Mouse (Mus musculus) left cerebral cortex, adult 11 months (tissue): Measurements from ENCODE around the gene A3galt2.
A peak's percentile ranks its signal among the peaks of the same experiment; 100 is the strongest.

ENCODE experiments used
- DNase-seq: peaks from one replicate; pipeline ENCODE4 v3.0.0; 2022; ENCODE audit warnings: low spot score

Gene A3galt2

DNA sequence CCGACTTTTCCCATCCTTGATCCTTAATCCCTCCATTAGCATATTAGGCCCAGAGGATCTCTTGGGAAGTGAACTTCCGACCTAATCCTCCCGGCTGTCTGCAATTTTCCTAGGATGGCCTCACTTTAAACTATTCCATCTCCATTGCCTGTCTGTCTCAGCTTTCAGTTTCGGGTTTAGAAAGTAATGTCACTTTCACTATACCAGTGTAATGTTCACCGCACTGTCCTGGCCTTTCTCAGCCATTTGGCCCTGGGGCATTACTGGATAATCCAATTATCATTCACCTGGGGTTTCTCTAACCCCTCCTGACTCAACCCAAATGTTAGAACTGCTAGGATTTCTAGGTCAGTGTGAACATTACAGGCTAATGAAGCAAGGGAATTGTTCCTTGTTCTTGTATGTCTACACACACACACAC is 26.7 kb upstream of the A3galt2 start:
- no peak for DNase-seq

DNA sequence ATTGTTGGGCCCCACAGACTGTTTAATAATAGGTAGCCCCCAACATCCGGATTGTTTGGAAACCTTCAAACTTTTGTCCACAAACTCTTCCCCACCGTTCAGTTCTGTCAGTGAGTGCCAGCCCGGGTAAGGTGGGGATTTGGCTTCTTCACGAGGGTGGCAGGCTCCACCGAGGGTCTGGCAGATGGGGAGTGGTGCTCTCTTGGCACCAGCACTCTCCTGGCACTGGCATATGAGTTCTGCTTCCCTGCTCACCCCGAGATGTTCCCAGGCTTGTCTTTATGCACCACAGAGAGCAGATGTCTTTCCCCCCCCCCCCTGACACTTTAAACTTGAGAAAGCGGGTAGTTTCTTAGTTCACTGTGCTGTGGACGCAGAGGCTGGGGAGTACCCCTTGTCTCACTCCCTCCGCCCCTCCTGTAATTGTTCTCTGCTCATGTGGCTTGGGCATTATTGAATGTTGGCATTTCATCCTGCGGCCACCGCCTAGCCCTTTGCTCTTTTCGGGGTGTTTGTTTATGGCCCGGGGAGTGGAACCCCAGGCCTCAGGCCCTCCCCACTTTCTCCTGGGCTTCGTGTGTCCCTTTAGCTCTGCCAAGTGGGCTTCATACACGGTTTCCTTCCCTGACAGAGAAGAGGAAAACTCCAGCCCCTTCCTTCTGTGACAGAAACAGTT is 26.0 kb upstream of the A3galt2 start:
- no peak for DNase-seq

DNA sequence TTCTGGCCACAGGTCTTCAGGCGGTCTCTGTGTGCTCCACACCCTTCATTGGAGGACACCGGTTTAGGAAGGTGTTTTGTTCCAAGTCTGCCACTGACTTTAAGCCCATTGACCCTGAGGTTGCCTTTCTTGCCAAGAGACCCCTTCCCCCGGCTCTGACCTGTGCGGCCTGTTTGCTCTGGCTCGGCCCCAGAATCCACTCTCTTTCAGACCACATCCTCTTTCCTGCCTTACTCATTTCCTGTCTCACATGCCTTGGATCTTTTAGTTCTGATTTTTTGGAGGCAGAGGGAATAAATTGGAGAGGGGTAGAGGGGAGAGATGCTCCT is 25.5 kb upstream of the A3galt2 start:
- no peak for DNase-seq

DNA sequence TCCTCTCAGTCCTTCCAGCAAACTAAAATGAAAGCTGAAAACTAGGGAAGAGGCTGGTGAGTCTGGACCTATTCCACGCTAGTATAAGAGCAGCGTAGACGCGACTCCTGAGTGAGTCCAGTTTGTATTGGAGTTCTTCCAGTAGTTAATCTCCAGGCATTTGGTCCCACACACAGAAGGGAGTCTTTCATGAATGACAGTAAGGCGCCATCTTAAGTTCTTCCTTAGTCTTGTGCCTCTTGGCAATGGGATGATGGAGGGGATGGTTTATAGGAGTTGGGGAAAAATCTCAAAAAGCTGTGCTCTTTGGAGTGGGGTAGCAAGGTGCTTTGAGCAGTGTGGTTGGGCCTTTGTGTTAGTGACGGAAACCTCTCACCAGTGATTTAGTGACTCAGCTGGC is 24.9 kb upstream of the A3galt2 start:
- no peak for DNase-seq

DNA sequence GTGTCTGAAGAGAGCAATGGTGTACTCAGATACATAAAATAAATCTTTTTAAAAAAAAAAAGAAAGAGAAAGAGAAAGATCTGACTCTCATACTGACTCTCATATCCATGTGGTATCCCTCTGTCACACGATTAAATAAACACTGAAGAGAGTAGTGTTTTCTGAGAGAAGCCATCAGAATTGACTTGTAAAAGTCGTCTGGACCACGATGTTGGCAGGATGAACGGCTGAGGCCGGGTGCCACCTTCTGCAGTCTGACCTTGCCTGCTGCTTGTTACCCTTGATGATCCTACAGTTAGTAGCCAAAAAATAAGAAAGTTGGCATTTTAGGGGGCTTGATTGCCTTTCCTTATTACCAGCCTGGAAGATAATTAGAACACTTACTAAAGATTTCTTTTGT is 22.4 kb upstream of the A3galt2 start:
- no peak for DNase-seq

DNA sequence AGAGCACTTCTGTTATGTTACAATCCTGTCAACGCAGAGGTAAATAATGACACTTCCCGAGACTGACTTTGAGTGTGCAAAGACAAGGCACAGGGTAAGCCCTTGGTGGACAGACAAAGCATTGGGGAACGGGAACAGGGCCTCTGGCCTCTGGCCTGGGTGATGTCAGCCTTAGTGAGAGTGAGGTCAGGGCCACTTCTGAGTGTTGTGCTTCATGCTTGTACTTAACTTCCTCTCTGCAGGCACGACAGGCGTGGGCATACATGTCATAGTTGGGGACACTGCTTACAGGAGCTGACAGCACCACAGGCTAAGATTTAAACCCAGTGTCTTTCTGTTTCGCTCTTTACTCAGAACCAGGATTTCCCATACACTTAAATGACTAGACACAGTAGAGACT is 21.7 kb upstream of the A3galt2 start:
- DNase-seq = no peak

DNA sequence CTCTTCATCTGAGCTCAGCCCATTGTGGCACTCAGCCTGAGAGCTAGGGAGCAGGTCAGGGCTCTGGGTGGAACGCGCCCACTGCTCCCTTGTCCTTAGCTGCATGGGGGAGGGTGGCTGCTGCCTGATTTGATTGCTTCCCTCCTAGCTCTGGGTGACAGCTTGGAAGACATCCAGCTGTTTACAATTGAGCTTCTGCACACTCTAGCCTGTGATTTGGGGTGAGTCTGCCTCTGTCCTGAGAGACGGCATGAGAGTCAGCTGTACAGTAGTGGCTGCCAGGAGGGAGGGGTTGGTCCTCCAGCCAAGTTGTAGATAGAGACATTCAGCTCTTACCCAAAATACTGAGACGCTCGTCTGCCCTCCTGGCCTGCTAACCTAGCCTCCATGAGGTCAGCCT is 20.9 kb upstream of the A3galt2 start:
- peak; percentile 69 for DNase-seq

DNA sequence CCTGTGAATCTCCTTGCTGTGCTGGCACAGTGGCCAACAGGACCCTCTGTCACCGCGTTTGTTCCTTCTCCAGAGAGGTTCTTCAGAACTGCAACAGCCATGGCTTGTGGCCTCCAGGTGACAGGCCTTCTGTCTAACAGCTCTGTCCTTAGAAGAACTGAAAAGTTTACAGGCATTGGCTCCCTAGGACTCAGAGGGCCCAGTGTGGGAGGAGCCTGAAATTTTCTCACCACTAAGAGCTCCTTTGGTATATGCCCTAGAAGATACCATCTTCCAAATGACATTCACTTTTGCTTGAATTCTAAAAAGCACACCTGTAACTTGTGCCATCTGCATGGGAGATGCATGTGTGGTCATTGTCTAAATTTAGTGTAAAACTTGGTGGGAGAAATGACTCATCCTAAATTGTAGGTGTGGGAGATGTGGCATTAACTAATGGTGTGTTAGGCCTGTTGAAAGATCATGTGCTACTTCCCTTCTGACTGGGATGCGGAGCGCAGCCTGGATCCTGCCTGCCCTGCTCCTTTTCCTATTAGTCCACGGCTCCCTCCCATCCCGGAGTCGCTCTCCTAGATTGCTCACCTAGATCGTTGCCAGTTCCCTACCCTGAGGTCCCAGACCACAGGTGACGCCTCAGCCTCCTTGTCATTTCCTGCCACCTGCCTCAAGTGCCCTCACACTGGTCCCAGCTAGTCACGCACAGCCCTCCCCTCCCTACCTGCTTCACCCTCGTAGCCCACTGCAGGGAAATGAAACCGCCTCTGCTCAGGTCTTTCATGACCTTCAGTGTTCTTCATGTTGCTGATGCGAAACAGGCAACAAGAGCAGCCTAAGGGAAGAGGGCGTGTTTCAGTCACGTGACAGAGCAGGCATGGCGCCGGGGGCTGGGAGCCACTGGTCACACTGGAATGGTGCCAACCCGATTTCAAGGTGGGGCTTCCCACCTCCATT is 20.2 kb upstream of the A3galt2 start:
- no peak for DNase-seq

DNA sequence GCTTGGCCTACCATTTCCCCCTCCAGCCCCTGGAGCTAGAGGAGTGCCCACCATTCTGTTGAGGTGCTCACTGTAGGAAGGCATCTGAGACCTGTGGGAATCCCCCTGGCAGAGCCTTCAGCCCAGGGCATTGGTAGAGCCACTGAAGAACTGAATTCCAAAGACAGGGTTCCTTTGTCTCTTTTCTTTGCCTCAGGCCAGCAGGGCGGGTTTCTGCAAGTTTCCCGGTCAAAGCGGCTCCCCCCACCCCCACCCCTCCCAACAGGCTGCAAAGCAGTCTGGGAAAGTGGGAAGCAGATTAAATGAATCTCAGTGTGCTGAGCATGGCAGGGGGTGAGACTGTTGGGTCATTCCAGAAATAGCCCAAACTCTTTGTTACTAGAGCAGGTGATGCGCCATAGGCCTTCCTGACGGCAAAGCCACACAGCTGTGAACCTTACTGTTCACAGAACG is 18.0 kb upstream of the A3galt2 start:
- DNase-seq = no peak

DNA sequence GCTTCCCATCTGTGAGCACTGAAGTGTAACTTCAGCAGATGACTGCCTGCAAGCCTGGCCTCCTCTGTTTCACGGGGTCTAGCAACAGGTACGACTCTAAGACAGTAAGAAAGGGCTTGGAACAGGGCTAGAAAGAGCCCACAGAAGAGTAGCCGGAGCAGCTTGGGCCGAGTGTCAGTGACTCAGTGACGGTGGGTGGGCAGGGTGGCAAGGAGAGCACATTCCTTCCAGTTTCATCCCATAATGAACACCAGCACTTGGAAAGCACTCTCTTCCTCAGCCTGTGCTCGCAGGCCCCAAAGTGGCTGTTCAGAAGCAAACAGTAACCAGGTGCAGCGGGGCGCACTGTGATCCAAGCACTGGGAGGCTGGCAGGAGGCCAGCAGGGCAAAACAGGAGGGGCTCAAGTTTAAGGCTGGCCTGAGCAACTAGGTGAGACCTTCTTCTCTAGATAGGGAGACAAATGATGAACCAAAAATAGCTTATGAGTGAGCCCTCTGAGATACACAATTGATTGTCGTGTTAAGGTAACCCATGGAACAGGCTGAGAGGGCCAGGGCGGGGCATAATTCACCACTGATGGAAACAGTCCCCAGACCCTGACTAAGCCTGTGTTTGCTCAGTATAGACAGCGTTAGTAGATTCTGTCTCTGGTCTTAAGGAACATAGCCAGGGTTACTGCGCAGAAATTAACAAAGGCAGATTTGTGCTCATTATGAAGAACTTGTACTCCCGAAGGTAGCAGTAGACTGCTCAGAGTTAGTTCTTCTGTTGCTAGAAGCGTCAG is 17.1 kb upstream of the A3galt2 start:
- DNase-seq = no peak

DNA sequence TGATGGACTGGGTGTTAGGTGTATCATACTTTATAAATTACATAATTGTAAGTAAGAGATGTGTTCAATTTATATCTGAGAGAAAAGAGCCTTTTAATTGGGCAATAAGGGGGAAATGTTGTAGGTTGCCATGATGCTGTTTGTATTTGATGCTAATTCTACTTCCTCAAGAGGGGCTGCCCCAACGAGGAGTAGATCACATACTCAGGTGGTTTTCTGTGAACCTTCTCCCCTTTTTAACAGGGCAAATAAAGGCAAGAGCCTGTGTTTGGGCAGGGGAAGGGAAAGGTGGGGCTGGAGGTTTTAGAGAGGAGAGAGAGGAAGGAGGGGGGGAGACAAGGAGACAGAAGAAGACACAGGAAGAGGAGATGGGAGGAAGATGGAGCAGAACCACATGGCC is 14.3 kb upstream of the A3galt2 start:
- no peak for DNase-seq

DNA sequence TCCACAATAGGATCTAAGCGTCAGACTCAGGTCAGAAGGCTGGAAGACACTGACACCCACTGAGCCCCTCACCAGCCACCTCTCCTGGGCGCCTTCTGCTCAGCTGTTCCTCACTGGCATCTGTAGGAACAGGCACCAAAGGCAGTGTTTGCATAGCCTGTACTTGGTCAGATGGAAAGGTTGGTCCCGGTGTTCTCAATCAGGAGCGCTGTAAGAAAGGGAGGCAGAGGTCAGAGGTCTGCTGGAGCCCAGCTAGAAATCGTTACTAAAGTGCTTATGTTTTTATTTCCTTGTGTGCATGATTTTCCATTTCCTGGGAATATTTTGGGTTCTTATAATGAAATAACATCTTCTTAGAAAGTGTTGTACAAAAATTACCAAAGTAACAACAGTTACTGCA is 13.3 kb upstream of the A3galt2 start:
- DNase-seq = no peak

DNA sequence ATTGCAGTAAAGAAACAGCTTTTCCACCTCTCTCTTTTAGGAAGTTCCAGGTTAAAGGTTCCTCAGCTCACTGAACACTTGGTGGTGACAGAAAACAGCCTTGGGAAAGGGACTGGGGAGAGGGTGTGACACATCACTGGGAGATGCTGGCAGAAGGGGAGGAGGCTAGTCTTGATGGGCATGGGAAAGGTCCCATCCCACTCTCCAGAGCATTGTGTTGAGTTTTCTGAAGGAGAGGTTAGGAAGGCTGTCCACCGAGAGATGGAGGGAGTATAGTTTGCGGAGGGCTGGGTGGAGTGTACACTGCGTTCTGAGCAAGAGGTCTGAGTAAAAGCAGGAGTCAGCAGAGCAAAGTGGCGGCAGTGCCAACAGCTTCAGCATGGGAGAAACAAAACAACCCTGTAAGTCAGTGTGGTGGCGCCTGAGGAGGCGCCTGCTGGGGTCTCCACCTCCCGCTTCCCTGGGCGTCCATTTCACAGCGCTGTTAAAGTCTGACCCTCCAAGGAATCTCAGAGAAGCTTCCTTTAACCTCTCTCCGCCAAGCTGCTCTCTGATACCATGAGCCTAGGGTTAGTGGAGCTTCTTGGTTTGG is 12.7 kb upstream of the A3galt2 start:
- DNase-seq = no peak

DNA sequence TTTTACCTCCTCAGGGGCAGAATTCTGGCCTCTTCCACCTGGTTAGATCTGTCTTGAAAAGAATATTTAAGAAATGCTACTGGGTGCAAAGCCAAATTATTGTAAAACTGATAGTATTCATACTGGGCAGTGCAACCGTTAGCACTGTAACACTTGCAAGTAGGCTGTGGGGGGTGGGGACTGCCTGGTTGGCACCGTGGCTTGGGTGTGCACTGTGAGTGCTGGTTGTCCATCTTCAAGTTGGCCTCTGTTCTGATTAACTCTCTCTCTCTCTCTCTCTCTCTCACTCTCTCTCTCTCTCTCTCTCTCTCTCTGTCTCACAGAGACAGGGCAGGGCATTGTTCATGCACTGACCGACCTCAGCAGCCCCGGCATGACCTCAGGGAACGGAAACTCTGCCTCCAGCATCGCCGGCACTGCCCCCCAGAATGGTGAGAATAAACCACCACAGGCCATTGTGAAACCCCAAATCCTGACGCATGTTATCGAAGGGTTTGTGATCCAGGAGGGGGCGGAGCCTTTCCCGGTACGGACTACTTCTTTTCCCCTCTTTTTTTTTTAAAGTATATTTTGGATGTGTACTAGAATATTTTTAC is 12.0 kb upstream of the A3galt2 start:
- DNase-seq = no peak

DNA sequence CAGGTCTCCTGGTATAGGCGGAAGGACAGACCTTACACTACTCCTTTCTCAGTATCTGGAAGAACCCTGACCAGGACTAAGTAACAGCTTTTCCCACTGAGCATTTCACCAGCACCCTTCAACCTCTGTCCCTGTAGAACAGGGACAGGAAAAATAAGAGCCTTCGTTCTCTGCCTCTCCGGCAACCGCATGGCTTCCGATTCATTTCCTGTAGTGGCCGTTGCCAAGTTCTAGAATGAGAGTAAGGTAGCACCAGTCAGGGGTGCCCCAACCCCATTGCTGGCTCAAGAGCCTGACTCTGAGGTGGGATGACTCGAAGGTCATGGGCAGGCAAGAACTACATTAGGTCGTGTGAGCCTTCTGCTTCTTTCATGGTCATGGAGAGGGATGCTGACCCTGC is 10.0 kb upstream of the A3galt2 start:
- DNase-seq = no peak

DNA sequence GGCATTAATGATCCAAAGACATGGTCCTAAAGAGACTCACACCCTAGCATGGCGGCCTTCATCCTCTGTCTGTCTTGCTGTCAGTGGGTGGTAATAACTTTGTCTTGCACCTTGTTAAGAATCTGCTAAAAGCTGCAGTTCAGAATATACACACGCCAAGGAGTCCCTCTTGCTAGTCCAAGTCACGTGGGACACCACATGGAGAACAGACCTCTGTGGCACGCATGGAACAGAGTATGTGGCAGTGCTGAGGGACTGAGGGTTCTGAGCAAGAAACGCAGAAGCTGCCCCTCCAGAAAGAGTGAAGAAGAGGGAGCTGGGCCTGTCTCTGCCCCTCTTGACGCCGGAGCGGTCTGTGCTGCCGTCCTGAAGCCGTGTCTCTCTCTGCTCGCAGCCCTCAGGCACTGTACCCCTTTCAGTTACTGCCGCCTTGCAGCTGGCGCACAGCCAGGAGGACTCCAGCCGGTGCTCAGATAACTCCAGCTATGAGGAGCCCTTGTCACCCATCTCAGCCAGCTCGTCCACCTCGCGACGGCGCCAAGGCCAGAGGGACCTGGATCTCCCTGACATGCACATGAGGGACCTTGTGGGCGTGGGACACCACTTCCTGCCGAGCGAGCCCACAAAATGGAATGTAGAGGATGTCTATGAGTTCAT is 7.4 kb upstream of the A3galt2 start:
- no peak for DNase-seq

DNA sequence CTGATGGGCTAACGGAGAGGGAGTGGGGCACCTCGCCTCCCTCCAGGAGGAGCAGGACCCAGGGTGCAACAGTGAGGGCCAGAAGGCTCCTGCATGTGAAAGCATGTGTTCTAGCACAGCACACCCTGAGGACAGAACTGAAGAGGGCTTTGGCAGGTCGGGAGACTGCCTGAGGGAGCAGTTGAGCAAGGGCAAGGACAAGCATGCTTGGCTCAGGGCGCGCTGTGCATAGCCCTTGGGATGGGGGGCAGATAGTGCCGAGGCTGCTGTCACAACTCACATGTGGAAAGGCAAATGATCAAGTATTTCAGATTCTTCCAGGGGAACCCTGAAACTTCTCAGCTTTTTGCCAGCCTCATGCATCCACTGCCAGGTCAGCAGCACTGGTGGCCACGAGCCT is 6.9 kb upstream of the A3galt2 start:
- DNase-seq = no peak

DNA sequence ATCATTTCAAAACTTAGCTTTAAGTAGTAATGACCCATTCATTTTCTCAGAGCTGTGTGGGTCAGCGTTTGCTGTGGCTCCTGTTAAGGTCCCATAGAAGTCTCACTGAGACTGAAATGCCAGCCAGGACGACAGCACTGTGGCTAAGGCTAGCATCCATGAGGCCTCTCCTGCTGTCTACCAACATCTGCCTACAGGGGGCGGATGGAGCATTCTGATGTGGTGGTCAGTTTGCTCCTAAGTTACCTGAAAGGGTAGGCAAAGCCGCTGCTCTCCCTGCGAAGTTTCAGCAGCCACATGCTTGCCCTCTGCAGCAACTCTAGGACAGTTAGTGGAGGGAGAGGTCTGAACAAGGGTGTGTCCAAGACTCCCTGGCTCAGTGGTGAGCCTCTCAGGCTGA is 4.2 kb upstream of the A3galt2 start:
- DNase-seq = no peak

DNA sequence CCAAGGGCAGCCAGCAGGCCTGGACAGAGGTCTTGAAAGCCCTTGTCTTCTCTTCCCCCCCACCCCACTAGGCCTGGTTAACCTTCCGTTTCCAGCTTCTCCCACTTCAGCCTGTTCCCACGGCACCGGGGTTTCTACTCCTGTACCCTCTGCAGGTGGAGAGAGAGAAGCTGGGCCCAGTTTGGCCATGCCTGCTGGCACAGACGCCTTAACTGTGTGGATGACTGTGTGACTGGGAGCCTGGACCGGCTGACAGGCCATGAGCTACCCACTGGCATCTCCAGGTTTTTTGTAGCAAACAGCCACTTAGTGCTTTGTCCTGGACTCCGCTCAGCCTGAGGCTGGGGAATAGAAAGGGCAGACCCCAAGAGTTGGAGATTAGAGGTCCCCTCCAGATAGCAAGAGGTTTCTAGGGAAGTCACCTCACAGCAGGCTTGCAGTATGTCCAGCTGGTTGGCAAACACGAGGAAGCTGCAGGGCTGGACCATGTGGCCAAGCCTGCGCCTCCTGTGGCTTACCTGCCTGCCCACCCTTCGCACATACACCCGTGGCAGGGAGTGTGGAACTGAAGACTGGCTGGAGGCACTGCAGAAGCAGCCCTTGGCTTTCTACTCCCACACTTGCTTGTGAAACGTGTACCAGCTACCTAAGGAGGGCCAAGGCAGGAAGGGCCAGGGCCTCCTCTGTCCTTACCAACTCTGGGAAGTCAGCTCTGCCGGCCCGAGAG is 3.0 kb upstream of the A3galt2 start:
- no peak for DNase-seq

DNA sequence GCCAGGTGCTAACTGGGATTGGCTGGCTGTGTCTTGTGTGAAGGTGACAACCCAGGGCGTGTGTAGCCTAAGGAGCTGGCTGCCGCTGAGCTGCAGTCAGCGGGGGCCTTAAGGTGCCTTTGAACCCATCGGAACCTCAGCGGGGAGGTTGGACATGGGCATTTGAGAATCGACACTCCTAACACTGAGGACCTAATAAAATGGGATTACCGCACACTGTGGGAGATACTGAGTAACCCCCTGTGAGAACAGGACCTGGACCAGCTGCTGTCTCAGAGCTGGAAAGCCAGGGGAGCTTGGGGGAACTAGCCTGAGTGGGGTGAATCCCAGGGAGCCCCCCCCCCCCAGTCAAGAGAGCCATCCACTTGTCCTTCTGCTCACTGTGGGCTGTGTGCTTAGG is 1.6 kb upstream of the A3galt2 start:
- no peak for DNase-seq

DNA sequence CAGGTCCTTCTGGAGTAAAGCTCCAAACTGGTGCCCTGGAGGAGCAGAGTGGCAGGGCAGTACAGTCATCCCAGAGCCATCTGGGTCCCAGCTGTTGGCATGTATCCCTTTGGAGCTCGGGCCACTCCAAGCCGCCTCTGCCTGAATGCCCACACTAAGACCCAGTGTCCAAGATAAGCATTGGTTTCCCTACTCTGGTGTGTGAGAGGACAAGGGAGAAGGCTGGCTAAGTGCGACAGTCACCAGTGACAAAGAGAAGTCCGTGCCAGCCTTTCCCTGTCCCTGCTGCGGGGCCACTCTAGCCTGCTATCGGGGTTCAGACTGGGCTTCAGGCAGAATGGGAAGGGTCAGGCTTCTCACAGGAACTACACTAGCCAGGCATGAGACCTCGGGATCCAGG is 736 bp downstream of the A3galt2 start:
- no peak for DNase-seq
